Mouse (Mus musculus) embryonic facial prominence, embryonic 15.5 days (tissue): ENCODE measurements around the gene Gm20388. TPM values are rescaled to one million over a fixed set of nuclear protein-coding genes. Genes with fewer than 3 reads are reported as not detected.

Source experiments
- ATAC-seq: fragments of 200-750 bp; cut with Nextera tagmentation; 2 replicates; pipeline ENCODE4 v1.8.0; 2017; ENCODE audit warnings: low read depth, moderate TSS enrichment; ENCODE audit not compliant: insufficient number of reproducible peaks, low FRiP score, low TSS enrichment
- H3K27ac ChIP-seq: fragments of 300-500 bp; sonication (generic); replicated peaks from 2 replicates; pipeline ENCODE4 v1.5.1; 2015; ENCODE audit warnings: mild to moderate bottlenecking, inconsistent platforms
- H3K27me3 ChIP-seq: fragments of 300-500 bp; sonication (generic); 2 replicates; pipeline ENCODE4 v1.6.1; 2015; ENCODE audit warnings: inconsistent platforms
- H3K36me3 ChIP-seq: fragments of 300-500 bp; sonication (generic); 2 replicates; pipeline ENCODE4 v1.6.1; 2015; ENCODE audit warnings: mild to moderate bottlenecking, inconsistent platforms
- H3K4me1 ChIP-seq: fragments of 300-500 bp; sonication (generic); 2 replicates; pipeline ENCODE4 v1.6.1; 2015; ENCODE audit warnings: inconsistent platforms
- H3K4me2 ChIP-seq: fragments of 300-500 bp; sonication (generic); replicated peaks from 2 replicates; pipeline ENCODE4 v1.6.1; 2015; ENCODE audit warnings: mild to moderate bottlenecking, inconsistent platforms
- H3K4me3 ChIP-seq: fragments of 300-500 bp; sonication (generic); replicated peaks from 2 replicates; pipeline ENCODE4 v1.5.1; 2015; ENCODE audit warnings: mild to moderate bottlenecking, inconsistent platforms
- H3K9ac ChIP-seq: fragments of 300-500 bp; sonication (generic); 2 replicates; pipeline ENCODE4 v1.6.1; 2015; ENCODE audit warnings: inconsistent platforms
- H3K9me3 ChIP-seq: fragments of 300-500 bp; sonication (generic); replicated peaks from 2 replicates; pipeline ENCODE4 v1.6.1; 2016; ENCODE audit warnings: inconsistent platforms
- WGBS: fragments of 180-500 bp; shearing (Covaris S2); methylation state at CpG from one replicate; pipeline ENCODE4 v1.1.7; 2015; 5-methylcytosine and 5-hydroxymethylcytosine counted together
- polyA plus RNA-seq: library from polyadenylated mRNA; unstranded; fragments of >200 nt; fragmentation: Nextera tagmentation; extraction: Ambion mirVana; gene quantifications from 2 replicates; pipeline ENCODE4 v1.2.1, GENCODE M21; 2015

The Gm20388 gene
- polyA plus RNA-seq, 1 experiment from 2014 or later, result 8.0 TPM

DNA sequence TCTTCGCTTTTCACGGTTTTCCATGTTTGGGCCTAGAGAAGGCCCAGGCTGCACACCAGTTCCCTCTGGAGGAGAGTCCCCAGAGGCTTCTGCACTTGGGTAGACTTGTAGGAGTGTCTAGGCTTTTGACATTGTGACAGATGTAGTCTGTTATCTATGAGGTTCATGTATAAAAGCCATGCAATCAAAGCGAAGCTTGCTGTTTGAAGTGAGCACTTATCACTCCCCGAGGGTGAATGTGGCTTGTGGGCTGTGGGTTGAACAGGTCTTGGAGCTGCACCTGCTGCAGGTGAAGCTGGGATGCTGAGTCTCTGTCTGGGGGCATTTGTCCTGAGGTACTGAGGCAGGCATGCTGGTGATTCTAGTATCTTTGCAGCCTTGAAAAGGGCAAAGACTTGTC, 2057.9 kb downstream of the Gm20388 start:
- Histone ChIP-seq H3K27me3 (no peaks in the 10 kb centered on the region), H3K4me2 (no peak overlapping the region), H3K36me3 (no peaks in the 10 kb centered on the region), H3K4me1 (peaks cover 52% of the 10 kb centered on the region), H3K9me3 (no peaks in the 10 kb centered on the region), H3K27ac (0 out of 2 replicates have a peak overlapping the region, but pooled peaks have one; percentile 65), H3K9ac (no peak overlapping the region), H3K4me3 (no peak overlapping the region)
- no peak for ATAC-seq
- WGBS, result 64% methylated on average over 4 of the region's 4 CpGs

DNA sequence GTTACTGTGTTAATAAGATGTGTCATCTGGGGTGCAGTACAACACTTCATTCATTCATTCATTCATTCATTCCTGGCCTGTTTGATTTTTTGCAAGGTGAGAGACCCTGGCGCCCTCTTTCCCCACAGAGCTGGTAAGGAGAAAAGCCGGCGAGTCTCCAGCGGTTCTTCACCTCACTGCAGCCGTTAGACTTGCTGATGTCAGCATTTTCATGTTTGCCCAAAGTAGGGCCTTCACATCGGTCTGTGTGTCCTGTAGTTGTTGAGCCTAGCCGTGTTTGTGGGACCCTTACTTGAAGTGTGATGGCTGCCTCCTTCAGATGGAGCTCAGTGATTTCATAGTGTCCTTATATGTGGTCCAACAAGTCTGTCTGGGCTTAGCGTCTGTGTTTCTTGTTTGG, 2059.6 kb downstream of the Gm20388 start:
- Histone ChIP-seq H3K9me3 (no peaks in the 10 kb centered on the region), H3K4me3 (no peak overlapping the region), H3K36me3 (peaks cover 15% of the 10 kb centered on the region), H3K27me3 (no peaks in the 10 kb centered on the region), H3K4me1 (peaks cover 37% of the 10 kb centered on the region), H3K27ac (peak overlapping the region; percentile 48; the same call in 1 of the 2 replicates), H3K9ac (no peak overlapping the region), H3K4me2 (no peak overlapping the region)
- WGBS, result 77% methylated on average over 8 of the region's 8 CpGs
- no peak for ATAC-seq

DNA sequence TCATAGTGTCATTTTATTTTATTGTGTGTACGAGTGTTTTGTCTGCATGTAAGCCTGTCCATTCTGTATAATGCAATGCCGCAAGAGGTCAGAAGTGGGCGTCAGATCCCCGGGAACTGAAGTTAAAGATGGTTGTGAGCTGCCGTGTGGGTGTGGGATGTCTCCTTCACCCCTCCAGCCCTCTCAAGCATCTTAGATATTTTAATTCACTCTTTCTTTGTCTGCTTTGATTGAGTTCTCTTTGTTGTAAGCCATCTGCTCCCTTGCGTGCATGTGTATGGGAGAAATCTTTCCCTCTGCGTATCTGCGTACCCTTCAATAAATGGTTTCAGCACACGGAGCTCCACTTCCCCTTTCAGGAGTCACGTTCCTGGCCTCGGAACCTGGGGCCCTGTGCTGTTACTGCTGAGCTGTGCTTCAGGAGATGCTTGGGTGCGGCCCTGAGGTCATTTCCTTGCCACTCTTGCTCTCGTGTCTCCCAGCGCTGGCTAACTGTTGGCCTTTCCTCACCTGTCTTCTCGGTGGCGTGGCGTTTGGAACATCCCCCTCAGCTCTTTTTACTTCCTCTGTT, 2060.9 kb downstream of the Gm20388 start:
- H3K4me1 ChIP-seq, result peaks cover 27% of the 10 kb centered on the region
- H3K36me3 ChIP-seq, result peaks cover 29% of the 10 kb centered on the region
- H3K4me3 ChIP-seq, result no peak overlapping the region
- no peaks in the 10 kb centered on the region for H3K27me3 ChIP-seq
- no peak for ATAC-seq
- H3K9me3 ChIP-seq, result no peaks in the 10 kb centered on the region
- H3K27ac ChIP-seq, result no peak overlapping the region
- 70% methylated on average over 17 of the region's 17 CpGs for WGBS
- no peak overlapping the region for H3K9ac ChIP-seq
- H3K4me2 ChIP-seq, result no peak overlapping the region

DNA sequence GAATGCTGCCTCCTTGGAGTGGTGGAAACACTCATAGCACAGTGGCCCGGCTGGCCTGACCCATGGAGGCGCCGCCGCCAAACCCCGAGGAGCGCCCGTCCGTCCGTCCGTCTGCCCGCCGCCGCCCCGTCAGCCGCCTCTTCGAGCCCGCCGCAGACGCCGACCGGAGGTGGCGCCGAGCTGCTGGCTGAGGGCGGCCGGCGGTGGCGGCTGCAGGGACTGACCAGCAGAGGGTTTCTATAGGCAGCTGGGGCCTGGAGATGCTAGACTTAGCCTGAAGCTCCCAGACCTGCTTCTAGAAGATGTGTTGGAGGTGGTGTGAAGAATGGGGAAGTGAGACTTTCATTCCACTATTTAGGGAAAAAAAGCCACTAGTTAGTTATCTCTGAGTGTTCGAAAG, 2063.3 kb downstream of the Gm20388 start:
- no peak overlapping the region for H3K27ac ChIP-seq
- no peaks in the 10 kb centered on the region for H3K27me3 ChIP-seq
- no peaks in the 10 kb centered on the region for H3K9me3 ChIP-seq
- ATAC-seq, result no peak
- H3K36me3 ChIP-seq, result peaks cover 45% of the 10 kb centered on the region
- no peak overlapping the region for H3K9ac ChIP-seq
- no peak overlapping the region for H3K4me2 ChIP-seq
- H3K4me3 ChIP-seq, result no peak overlapping the region
- peaks cover 10% of the 10 kb centered on the region for H3K4me1 ChIP-seq
- WGBS, result 91% methylated on average over 28 of the region's 28 CpGs

DNA sequence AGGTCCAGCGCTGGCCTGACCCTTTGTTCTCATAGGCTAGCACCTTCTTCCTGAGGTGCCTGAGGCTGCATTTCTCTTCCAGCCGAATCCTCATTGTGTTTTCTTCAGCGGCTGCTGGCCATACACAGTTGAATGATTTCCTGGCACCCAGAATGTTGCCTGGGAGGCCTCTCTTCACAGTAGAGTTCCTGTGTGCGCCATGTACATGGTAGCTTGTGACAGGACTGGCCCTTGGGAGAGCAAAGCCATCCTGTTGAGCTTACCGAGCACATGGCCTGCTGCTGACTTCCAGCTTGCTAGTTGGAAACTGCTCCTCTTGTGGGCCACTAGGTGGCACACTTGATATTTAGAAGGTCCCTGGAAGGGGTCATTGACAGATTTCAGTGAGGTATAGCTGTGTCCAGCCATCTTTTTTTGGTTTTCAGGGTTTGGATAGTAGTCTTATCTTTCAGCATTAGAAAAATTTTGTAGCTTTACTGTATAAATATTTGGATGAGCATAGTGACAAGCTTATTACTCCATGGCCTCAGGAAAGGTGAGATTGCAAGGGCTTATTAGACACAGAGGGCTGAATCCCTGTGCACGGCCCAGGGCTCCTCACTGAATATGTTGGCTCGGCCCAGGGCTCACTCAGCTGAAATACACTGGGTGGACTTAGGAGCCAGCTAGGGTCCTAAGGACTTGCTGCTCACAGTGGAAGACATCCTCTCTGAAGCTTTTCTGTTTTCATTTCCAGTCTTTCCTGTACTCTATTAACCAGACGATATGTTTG, 2067.4 kb downstream of the Gm20388 start:
- peak; percentile 49; the same call in 1 of the 2 replicates for ATAC-seq
- H3K36me3 ChIP-seq, result peaks cover 74% of the 10 kb centered on the region
- WGBS, result 56% methylated on average over 8 of the region's 8 CpGs
- no peak overlapping the region for H3K27ac ChIP-seq
- no peak overlapping the region for H3K4me3 ChIP-seq
- no peaks in the 10 kb centered on the region for H3K9me3 ChIP-seq
- no peaks in the 10 kb centered on the region for H3K4me1 ChIP-seq
- no peak overlapping the region for H3K4me2 ChIP-seq
- no peak overlapping the region; the same call in 1 of the 2 replicates for H3K9ac ChIP-seq
- H3K27me3 ChIP-seq, result no peaks in the 10 kb centered on the region

DNA sequence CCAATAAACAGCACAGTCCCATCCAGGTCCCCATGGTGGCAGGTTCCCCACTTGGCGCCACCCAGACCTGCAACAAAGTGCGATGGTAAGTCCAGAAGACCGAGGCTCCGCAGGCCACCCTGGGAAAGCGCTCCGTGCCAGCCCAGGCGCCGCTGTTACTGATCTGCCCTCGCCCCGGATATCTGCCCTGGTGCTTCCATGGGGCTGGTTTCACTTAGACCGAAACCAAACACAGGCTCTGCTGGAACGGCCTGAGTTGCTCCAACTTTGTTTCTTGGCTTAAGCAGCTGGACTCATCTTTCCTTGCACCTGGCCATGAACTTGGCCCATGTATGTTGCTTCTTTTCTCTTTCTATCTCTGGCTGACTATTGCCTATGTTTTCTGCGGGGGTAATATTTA, 2068.0 kb downstream of the Gm20388 start:
- H3K27ac ChIP-seq, result no peak overlapping the region
- no peaks in the 10 kb centered on the region for H3K27me3 ChIP-seq
- H3K36me3 ChIP-seq, result peaks cover 79% of the 10 kb centered on the region
- no peak overlapping the region for H3K4me3 ChIP-seq
- H3K4me1 ChIP-seq, result no peaks in the 10 kb centered on the region
- no peak for ATAC-seq
- no peak overlapping the region for H3K4me2 ChIP-seq
- 86% methylated on average over 13 of the region's 13 CpGs for WGBS
- no peak overlapping the region for H3K9ac ChIP-seq
- no peaks in the 10 kb centered on the region for H3K9me3 ChIP-seq

DNA sequence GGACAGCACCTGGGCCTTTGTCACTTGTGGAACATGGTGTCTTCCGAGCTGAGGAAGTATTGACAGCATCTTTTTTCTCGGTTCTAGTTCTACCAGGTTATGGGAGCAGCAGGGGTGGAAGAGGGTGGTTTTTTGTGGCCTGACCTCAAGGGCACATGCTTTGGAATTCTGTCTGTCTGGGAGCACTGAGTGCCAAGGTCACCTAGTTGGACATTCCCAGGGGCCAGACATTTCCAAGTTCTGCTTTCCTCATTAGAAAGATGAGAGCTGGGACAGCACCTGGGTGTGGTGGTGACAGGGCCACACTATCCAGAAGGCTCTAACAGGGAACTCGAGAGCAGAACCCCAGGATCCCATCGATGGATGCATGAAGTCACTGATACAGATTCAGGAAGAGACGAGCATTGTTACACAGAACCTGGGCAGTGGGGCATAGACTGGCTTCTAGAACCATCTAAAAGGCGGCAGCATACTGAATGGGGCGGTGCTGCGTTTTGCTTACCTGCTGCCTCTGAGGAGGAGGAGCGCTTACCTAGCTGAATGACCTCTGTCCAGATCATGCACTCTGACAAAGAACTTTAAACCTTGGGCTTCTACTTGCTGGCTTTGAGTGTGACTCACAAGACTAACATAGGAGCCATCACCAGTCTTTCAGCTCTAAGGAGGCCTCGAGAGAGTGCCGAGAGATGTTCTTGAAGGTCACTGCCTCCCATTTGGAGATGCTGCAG, 2070.3 kb downstream of the Gm20388 start:
- Histone ChIP-seq H3K9me3 (no peaks in the 10 kb centered on the region), H3K9ac (no peak overlapping the region), H3K4me1 (no peaks in the 10 kb centered on the region), H3K27me3 (no peaks in the 10 kb centered on the region), H3K36me3 (peaks cover 67% of the 10 kb centered on the region), H3K4me2 (no peak overlapping the region), H3K27ac (no peak overlapping the region), H3K4me3 (no peak overlapping the region)
- no peak for ATAC-seq
- WGBS, result 92% methylated on average over 11 of the region's 11 CpGs

DNA sequence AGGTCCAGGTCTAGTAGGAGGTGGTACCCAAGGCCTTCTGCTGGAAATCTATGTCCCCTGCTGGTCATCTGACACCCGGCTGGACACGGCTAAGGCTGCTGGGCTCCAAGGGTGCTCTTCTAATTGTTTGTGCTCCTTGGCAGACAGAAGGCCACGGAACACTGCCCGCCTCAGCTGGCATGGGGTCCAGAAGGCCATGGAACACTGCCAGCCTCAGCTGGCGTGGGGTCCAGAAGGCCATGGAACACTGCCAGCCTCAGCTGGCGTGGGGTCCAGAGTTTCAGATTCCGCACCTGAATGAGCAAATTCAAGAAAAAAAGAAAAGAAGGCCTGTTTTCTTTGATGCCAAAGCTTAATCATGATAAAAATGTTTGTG, 2070.9 kb downstream of the Gm20388 start:
- H3K4me2 ChIP-seq, result no peak overlapping the region
- H3K9me3 ChIP-seq, result no peaks in the 10 kb centered on the region
- no peaks in the 10 kb centered on the region for H3K4me1 ChIP-seq
- H3K9ac ChIP-seq, result no peak overlapping the region
- no peak for ATAC-seq
- no peaks in the 10 kb centered on the region for H3K27me3 ChIP-seq
- no peak overlapping the region for H3K4me3 ChIP-seq
- 72% methylated on average over 7 of the region's 7 CpGs for WGBS
- H3K36me3 ChIP-seq, result peaks cover 66% of the 10 kb centered on the region
- H3K27ac ChIP-seq, result no peak overlapping the region

DNA sequence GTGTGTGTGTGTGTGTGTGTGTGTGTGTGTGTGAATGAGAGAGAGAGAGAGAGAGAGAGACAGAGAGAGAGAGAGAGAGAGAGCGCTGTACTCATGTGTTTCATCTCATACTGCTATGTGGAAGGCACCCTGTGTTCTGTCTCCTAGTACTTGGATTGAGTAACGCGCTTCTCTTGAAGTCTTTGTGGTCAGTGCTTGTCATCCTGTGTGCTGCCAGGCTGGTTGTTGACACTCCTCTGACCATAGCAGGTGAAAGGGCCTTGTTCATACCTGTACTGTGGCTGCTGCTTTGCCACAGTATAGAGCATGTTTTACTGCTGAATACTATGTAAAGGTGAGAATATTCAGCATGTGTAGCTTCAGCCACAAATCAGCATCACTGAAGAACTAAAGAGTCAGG, 2075.0 kb downstream of the Gm20388 start:
- Histone ChIP-seq H3K27ac (no peak overlapping the region), H3K36me3 (peaks cover 62% of the 10 kb centered on the region), H3K9ac (no peak overlapping the region), H3K27me3 (no peaks in the 10 kb centered on the region), H3K4me2 (no peak overlapping the region), H3K4me3 (no peak overlapping the region), H3K9me3 (no peaks in the 10 kb centered on the region), H3K4me1 (peaks cover 10% of the 10 kb centered on the region; the same call in 1 of the 2 replicates)
- ATAC-seq, result no peak
- WGBS, result 96% methylated on average over 3 of the region's 3 CpGs

DNA sequence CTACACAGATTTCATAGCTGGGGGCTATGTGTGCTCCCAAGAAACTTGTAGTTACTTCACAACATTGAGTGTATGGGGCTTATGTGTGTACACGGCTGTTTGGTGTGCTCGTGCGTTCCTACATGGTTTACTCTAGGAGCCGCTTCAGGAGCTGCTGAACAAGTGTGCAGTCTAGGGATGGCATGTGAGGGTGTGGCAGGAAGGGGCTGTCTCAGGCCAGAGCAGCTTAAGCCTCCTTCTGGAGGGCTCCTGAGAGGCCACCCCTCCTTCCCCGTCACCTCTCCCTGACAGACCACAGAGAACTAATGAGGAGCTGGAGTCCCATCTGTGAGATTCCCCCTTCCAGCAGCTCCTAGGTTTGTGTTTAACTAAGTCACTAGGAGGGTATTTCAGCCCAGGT, 2077.3 kb downstream of the Gm20388 start:
- Histone ChIP-seq H3K27me3 (no peaks in the 10 kb centered on the region), H3K4me1 (peaks cover 12% of the 10 kb centered on the region; the same call in 1 of the 2 replicates), H3K9ac (no peak overlapping the region), H3K36me3 (peaks cover 61% of the 10 kb centered on the region), H3K4me2 (no peak overlapping the region), H3K4me3 (no peak overlapping the region), H3K9me3 (no peaks in the 10 kb centered on the region), H3K27ac (no peak overlapping the region)
- 82% methylated on average over 5 of the region's 5 CpGs for WGBS
- no peak for ATAC-seq

DNA sequence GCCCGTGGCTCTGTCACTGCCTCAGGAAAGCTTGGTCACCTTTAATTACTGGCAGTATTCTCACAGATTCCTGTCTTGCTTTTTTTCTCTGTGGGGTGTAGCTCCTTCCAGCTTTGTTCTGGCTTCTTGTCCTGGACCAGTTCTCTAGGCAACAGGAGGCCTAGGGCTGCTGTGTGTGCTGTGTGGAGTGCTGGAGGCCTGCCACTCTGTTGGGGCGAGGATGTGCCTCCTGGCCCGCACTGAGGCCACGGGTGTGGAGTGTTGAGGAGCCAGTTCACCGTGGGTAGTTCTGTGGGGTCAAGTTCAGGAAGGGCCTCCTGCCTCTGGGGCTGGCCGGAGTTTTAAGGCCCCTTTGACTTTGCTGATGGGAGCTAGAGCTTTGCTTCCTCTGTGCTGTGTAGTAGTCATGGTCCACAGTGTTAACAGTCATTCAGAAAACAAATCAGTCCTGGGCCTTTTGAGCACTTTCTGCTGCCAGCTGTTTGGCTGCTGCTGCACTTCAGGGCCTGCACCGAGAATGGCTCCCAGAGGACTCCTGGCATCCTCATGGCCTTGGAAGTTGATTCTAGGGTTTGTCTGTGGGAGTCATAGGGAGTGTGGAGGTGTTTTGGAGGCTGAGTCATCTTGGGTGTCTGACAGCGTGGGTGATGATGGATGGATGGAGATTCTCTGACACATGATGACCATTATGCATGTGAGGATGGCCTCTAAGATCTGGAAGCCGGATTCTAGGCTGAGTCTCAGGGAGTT, 2080.0 kb downstream of the Gm20388 start:
- Histone ChIP-seq H3K9me3 (no peaks in the 10 kb centered on the region), H3K4me3 (no peak overlapping the region), H3K4me1 (peaks cover 31% of the 10 kb centered on the region), H3K27me3 (no peaks in the 10 kb centered on the region), H3K9ac (no peak overlapping the region), H3K36me3 (peaks cover 59% of the 10 kb centered on the region), H3K4me2 (no peak overlapping the region), H3K27ac (no peak overlapping the region)
- WGBS, result 74% methylated on average over 9 of the region's 9 CpGs
- no peak; the same call in 1 of the 2 replicates for ATAC-seq
